Mouse (Mus musculus) neural tube, embryonic 11.5 days (tissue): ENCODE results near the gene Usb1. TPM values are rescaled to one million over a fixed set of nuclear protein-coding genes. Genes with fewer than 3 reads are reported as not detected.

ENCODE experiments used
- ATAC-seq: fragments of 200-750 bp; cut with Nextera tagmentation; 2 replicates; pipeline ENCODE4 v1.8.0; 2017; ENCODE audit warnings: moderate number of reproducible peaks, mild to moderate bottlenecking, moderate TSS enrichment, moderate library complexity; ENCODE audit not compliant: insufficient read depth, low FRiP score, low TSS enrichment
- DNase-seq: peaks from one replicate; pipeline ENCODE4 v3.0.0-alpha.2; 2015; ENCODE audit warnings: low spot score
- H3K27ac ChIP-seq: fragments of 300-500 bp; sonication (generic); 2 replicates; pipeline ENCODE4 v1.5.1; 2014; ENCODE audit warnings: low read depth, mild to moderate bottlenecking, low read length
- H3K27me3 ChIP-seq: fragments of 300-500 bp; sonication (generic); 2 replicates; pipeline ENCODE4 v1.6.1; 2014; ENCODE audit warnings: mild to moderate bottlenecking, low read length, mixed read lengths; ENCODE audit not compliant: control insufficient read depth, insufficient read depth
- H3K36me3 ChIP-seq: fragments of 300-500 bp; sonication (generic); 2 replicates; pipeline ENCODE4 v1.6.1; 2014; ENCODE audit warnings: mild to moderate bottlenecking, low read length, moderate library complexity, mixed read lengths; ENCODE audit not compliant: control insufficient read depth, insufficient read depth
- H3K4me1 ChIP-seq: fragments of 300-500 bp; sonication (generic); 2 replicates; pipeline ENCODE4 v1.6.1; 2014; ENCODE audit warnings: low read length, mixed read lengths; ENCODE audit not compliant: control insufficient read depth, insufficient read depth
- H3K4me2 ChIP-seq: fragments of 300-500 bp; sonication (generic); 2 replicates; pipeline ENCODE4 v1.6.1; 2014; ENCODE audit warnings: low read depth, mild to moderate bottlenecking, moderate library complexity
- H3K4me3 ChIP-seq: fragments of 300-500 bp; sonication (generic); 2 replicates; pipeline ENCODE4 v1.5.1; 2014; ENCODE audit warnings: low read depth, low read length
- H3K9ac ChIP-seq: fragments of 300-500 bp; sonication (generic); 2 replicates; pipeline ENCODE4 v1.6.1; 2014; ENCODE audit warnings: mild to moderate bottlenecking, low read length
- H3K9me3 ChIP-seq: fragments of 300-500 bp; sonication (generic); 2 replicates; pipeline ENCODE4 v1.6.1; 2016; ENCODE audit warnings: low read length; ENCODE audit not compliant: control insufficient read depth
- WGBS: fragments of 180-500 bp; shearing (Covaris S2); extraction: QIAGEN DNeasy Blood & Tissue Kit; methylation state at CpG from one replicate; pipeline ENCODE4 v1.1.7; 2014; 5-methylcytosine and 5-hydroxymethylcytosine counted together
- polyA plus RNA-seq: library from polyadenylated mRNA; unstranded; fragments of >200 nt; fragmentation: Nextera tagmentation; extraction: Ambion mirVana; gene quantifications from 2 replicates; pipeline ENCODE4 v1.2.1, GENCODE M21; 2014

Usb1 gene
- polyA plus RNA-seq, 1 experiment from 2014 or later = 38.0 TPM

- H3K4me2 ChIP-seq = no peak overlapping the region
- H3K4me1 ChIP-seq = peaks cover 2% of the 10 kb centered on the region; the same call in 1 of the 2 replicates
- H3K9ac ChIP-seq = no peak overlapping the region
- no peak overlapping the region for H3K4me3 ChIP-seq
- ATAC-seq (peak; percentile 46; the same call in 1 of the 2 replicates), DNase-seq (peak; percentile 79)
- peaks cover 3% of the 10 kb centered on the region; the same call in 1 of the 2 replicates for H3K36me3 ChIP-seq
- no peak overlapping the region for H3K27ac ChIP-seq
- 15% methylated on average over 8 of the region's 8 CpGs for WGBS
- H3K9me3 ChIP-seq = no peaks in the 10 kb centered on the region
- peaks cover 4% of the 10 kb centered on the region; the same call in 1 of the 2 replicates for H3K27me3 ChIP-seq
Measured at GRCm38 (mm10) chr8:95346643-95347545, 14.8 kb downstream of the Usb1 start.

GRCm38 (mm10) chr8:95348356-95348755, 16.3 kb downstream of the Usb1 start:
- WGBS = 80% methylated on average over 2 of the region's 2 CpGs
- peaks cover 4% of the 10 kb centered on the region; the same call in 1 of the 2 replicates for H3K4me1 ChIP-seq
- ATAC-seq = no peak
- peaks cover 4% of the 10 kb centered on the region; the same call in 1 of the 2 replicates for H3K27me3 ChIP-seq
- H3K36me3 ChIP-seq = peaks cover 3% of the 10 kb centered on the region; the same call in 1 of the 2 replicates
- DNase-seq = no peak
- no peaks in the 10 kb centered on the region for H3K9me3 ChIP-seq
- H3K4me3 ChIP-seq = no peak overlapping the region
- H3K4me2 ChIP-seq = no peak overlapping the region
- H3K9ac ChIP-seq = no peak overlapping the region
- no peak overlapping the region for H3K27ac ChIP-seq

DNA sequence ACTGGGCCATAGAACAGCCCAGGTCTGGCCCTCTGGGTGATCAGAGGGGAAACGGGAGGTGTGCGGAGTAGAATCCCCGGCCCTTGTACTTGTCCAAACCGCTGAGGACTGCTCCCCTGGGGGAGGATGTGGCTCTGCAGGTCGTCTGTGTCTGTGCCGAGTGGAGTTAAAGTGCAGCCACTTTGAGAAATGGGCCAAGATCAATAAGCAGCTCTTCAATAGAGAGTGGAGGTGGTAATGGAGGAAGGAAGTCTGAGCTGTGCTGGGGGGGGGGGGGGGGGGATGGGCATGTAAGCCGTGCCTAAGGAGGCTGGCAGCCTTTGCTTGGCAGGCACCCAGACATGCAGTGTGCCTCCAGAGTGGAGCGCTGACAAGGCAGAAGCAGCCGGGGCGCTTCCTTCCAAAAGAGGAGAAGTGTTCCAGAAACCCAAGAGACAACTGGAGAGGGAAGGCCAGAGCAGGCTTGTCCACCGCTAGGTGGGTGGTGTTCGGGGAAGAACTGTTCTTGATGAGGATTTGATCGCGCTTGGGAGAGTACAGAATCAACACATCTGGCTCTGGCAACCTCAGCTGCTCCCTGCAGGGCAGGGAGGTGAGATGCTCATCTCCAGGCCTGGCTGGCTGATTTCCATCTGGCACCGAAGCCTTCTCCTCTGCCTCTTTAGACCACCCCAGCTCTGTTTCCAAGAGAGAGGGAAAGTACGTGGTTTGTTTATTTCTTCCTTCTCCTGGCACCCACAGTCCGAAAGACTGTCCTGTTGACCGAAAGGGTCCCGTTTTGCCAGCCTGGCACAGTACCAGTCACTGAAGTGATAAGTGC, 16.9 kb downstream of the Usb1 start:
- no peak overlapping the region for H3K4me3 ChIP-seq
- H3K4me2 ChIP-seq = no peak overlapping the region
- H3K36me3 ChIP-seq = peaks cover under 1% of the 10 kb centered on the region; the same call in 1 of the 2 replicates
- ATAC-seq = no peak
- WGBS = 65% methylated on average over 18 of the region's 19 CpGs
- no peak overlapping the region for H3K27ac ChIP-seq
- no peak for DNase-seq
- H3K4me1 ChIP-seq = peaks cover 7% of the 10 kb centered on the region
- peaks cover 4% of the 10 kb centered on the region; the same call in 1 of the 2 replicates for H3K27me3 ChIP-seq
- no peak overlapping the region for H3K9ac ChIP-seq
- no peaks in the 10 kb centered on the region for H3K9me3 ChIP-seq

GRCm38 (mm10) chr8:95351461-95351860, 19.4 kb downstream of the Usb1 start:
- WGBS = 1% methylated on average over 15 of the region's 15 CpGs
- DNase-seq (peak; percentile 59), ATAC-seq (no peak)
- H3K36me3 ChIP-seq = no peaks in the 10 kb centered on the region; the same call in 1 of the 2 replicates
- no peak overlapping the region for H3K9ac ChIP-seq
- H3K27me3 ChIP-seq = peaks cover 4% of the 10 kb centered on the region; the same call in 1 of the 2 replicates
- H3K4me3 ChIP-seq = peak overlapping the region; percentile 81; the same call in 1 of the 2 replicates
- H3K27ac ChIP-seq = no peak overlapping the region
- peaks cover 9% of the 10 kb centered on the region for H3K4me1 ChIP-seq
- H3K9me3 ChIP-seq = no peaks in the 10 kb centered on the region
- peak overlapping the region; percentile 92 for H3K4me2 ChIP-seq

GRCm38 (mm10) chr8:95352151-95352870, 20.2 kb downstream of the Usb1 start, which contains the start of gene Mmp15:
Mmp15 (plus strand) TSS chr8:95352268.
- Histone ChIP-seq H3K36me3 (no peaks in the 10 kb centered on the region; the same call in 1 of the 2 replicates), H3K27ac (peak within 1 kb of the TSS; percentile 83), H3K4me2 (peak within 1 kb of the TSS; percentile 92), H3K27me3 (peaks cover 4% of the 10 kb centered on the region; the same call in 1 of the 2 replicates), H3K4me1 (peaks cover 9% of the 10 kb centered on the region), H3K4me3 (peak within 1 kb of the TSS; percentile 81), H3K9ac (peak within 1 kb of the TSS; percentile 94), H3K9me3 (no peaks in the 10 kb centered on the region)
- WGBS = under 1% methylated on average over 78 of the region's 80 CpGs
- peak; percentile 87 for DNase-seq
- peak; percentile 85 for ATAC-seq

GRCm38 (mm10) chr8:95352871-95353866, 21.1 kb downstream of the Usb1 start:
- Histone ChIP-seq H3K36me3 (no peaks in the 10 kb centered on the region; the same call in 1 of the 2 replicates), H3K27me3 (peaks cover 4% of the 10 kb centered on the region; the same call in 1 of the 2 replicates), H3K4me3 (peak overlapping the region; percentile 81), H3K9ac (peak overlapping the region; percentile 94), H3K27ac (peak overlapping the region; percentile 83), H3K4me1 (peaks cover 9% of the 10 kb centered on the region), H3K9me3 (no peaks in the 10 kb centered on the region), H3K4me2 (peak overlapping the region; percentile 92)
- ATAC-seq (peak; percentile 62), DNase-seq (peak; percentile 77)
- 3% methylated on average over 60 of the region's 62 CpGs for WGBS

- H3K27me3 ChIP-seq = peaks cover 4% of the 10 kb centered on the region; the same call in 1 of the 2 replicates
- DNase-seq = no peak
- H3K9ac ChIP-seq = no peak overlapping the region
- no peak for ATAC-seq
- H3K4me1 ChIP-seq = peaks cover 9% of the 10 kb centered on the region
- H3K9me3 ChIP-seq = no peaks in the 10 kb centered on the region
- WGBS = 95% methylated on average over 2 of the region's 2 CpGs
- H3K4me2 ChIP-seq = no peak overlapping the region
- no peak overlapping the region for H3K27ac ChIP-seq
- H3K4me3 ChIP-seq = no peak overlapping the region
- no peaks in the 10 kb centered on the region; the same call in 1 of the 2 replicates for H3K36me3 ChIP-seq
Measured at GRCm38 (mm10) chr8:95354606-95355005, 22.5 kb downstream of the Usb1 start.
